Mouse (Mus musculus) granulocyte monocyte progenitor cell, adult 5-6 weeks (primary cell): ENCODE measurements around the gene Selp. TPM values are rescaled to one million over a fixed set of nuclear protein-coding genes. Genes with fewer than 3 reads are reported as not detected.

Source experiments
- ATAC-seq: replicated peaks from 2 replicates; pipeline ENCODE4 v1.8.0; 2016; ENCODE audit warnings: mild to moderate bottlenecking, moderate TSS enrichment, inconsistent platforms; ENCODE audit not compliant: poor library complexity, severe bottlenecking
- total RNA-seq, 2 experiments: library from RNA; stranded (forward) in 1 of 2; stranded (reverse) in 1 of 2; fragments of 200-712, 200-1000 nt in 1 of 2; fragments of >200 nt in 1 of 2; fragmentation: Nextera tagmentation in 1 of 2; gene quantifications; 2 replicates each; pipeline ENCODE4 v1.2.3; 2014 to 2017

Gene Selp
- total RNA-seq (2014; fragmentation: Nextera tagmentation) (2.2 and 3.7 TPM in 2 replicates), total RNA-seq (2017) (0.60 and 1.5 TPM in 2 replicates)

GRCm38 (mm10) chr1:164114947-164115493 lies at the start of gene Selp:
Selp (plus strand) TSS chr1:164115264.
- ATAC-seq: 0 out of 2 replicates have a peak, but pooled peaks have one; percentile 8

GRCm38 (mm10) chr1:164069261-164069660 lies 45.8 kb upstream of the Selp start:
- ATAC-seq: no peak

GRCm38 (mm10) chr1:164070461-164070860 lies 44.6 kb upstream of the Selp start:
- no peak for ATAC-seq

- peak; percentile 22 for ATAC-seq
Measured at GRCm38 (mm10) chr1:164071111-164071510, 44.0 kb upstream of the Selp start.

GRCm38 (mm10) chr1:164072001-164072400 lies 43.1 kb upstream of the Selp start:
- ATAC-seq: no peak

- ATAC-seq: 0 out of 2 replicates have a peak, but pooled peaks have one; percentile 7
Measured at GRCm38 (mm10) chr1:164073091-164073490, 42.0 kb upstream of the Selp start.

- ATAC-seq: 0 out of 2 replicates have a peak, but pooled peaks have one; percentile 3
Measured at GRCm38 (mm10) chr1:164073803-164074202, 41.3 kb upstream of the Selp start.

- no peak for ATAC-seq
Measured at GRCm38 (mm10) chr1:164074606-164075140, 40.4 kb upstream of the Selp start.

GRCm38 (mm10) chr1:164075416-164075815 lies 39.6 kb upstream of the Selp start:
- no peak for ATAC-seq

- ATAC-seq: no peak
Measured at GRCm38 (mm10) chr1:164076441-164076840, 38.6 kb upstream of the Selp start.

GRCm38 (mm10) chr1:164077031-164077430 lies 38.0 kb upstream of the Selp start:
- peak; percentile 15; the same call in 1 of the 2 replicates for ATAC-seq

- ATAC-seq: no peak
Measured at GRCm38 (mm10) chr1:164078323-164078741, 36.7 kb upstream of the Selp start.

GRCm38 (mm10) chr1:164079091-164079490 lies 36.0 kb upstream of the Selp start:
- ATAC-seq: no peak

- peak; percentile 45 for ATAC-seq
Measured at GRCm38 (mm10) chr1:164083046-164083445, 32.0 kb upstream of the Selp start.

GRCm38 (mm10) chr1:164086797-164087196 lies 28.3 kb upstream of the Selp start:
- ATAC-seq: peak; percentile 47

- peak; percentile 78 for ATAC-seq
Measured at GRCm38 (mm10) chr1:164087872-164088271, 27.2 kb upstream of the Selp start.

- ATAC-seq: no peak
Measured at GRCm38 (mm10) chr1:164096780-164097179, 18.3 kb upstream of the Selp start.

- peak; percentile 25 for ATAC-seq
Measured at GRCm38 (mm10) chr1:164097911-164098310, 17.2 kb upstream of the Selp start.

GRCm38 (mm10) chr1:164098372-164098771 lies 16.7 kb upstream of the Selp start:
- ATAC-seq: 0 out of 2 replicates have a peak, but pooled peaks have one; percentile 12

GRCm38 (mm10) chr1:164109763-164110162 lies 5.3 kb upstream of the Selp start:
- no peak for ATAC-seq

- ATAC-seq: peak; percentile 89
Measured at GRCm38 (mm10) chr1:164110591-164111329, 4.3 kb upstream of the Selp start.
